Mouse (Mus musculus) embryonic facial prominence, embryonic 11.5 days (tissue): ENCODE measurements around the gene Cdx2. TPM values are rescaled to one million over a fixed set of nuclear protein-coding genes. Genes with fewer than 3 reads are reported as not detected.

Source experiments
- ATAC-seq: fragments of 200-750 bp; cut with Nextera tagmentation; replicated peaks from 2 replicates; pipeline ENCODE4 v1.8.0; 2017; ENCODE audit warnings: low read depth; ENCODE audit not compliant: insufficient number of reproducible peaks, low FRiP score, low TSS enrichment
- DNase-seq: peaks from one replicate; pipeline ENCODE4 v3.0.0-alpha.2; 2015; ENCODE audit warnings: low spot score
- H3K27ac ChIP-seq: fragments of 300-500 bp; sonication (generic); replicated peaks from 2 replicates; pipeline ENCODE4 v1.5.1; 2014; ENCODE audit warnings: mild to moderate bottlenecking, low read depth, low read length, control low read depth
- H3K27me3 ChIP-seq: fragments of 300-500 bp; sonication (generic); 2 replicates; pipeline ENCODE4 v1.6.1; 2014; ENCODE audit warnings: mild to moderate bottlenecking, low read length, moderate library complexity, mixed read lengths; ENCODE audit not compliant: control insufficient read depth, insufficient read depth
- H3K36me3 ChIP-seq: fragments of 300-500 bp; sonication (generic); replicated peaks from 2 replicates; pipeline ENCODE4 v1.6.1; 2014; ENCODE audit warnings: low read depth, mild to moderate bottlenecking, low read length, moderate library complexity, mixed read lengths; ENCODE audit not compliant: control insufficient read depth, insufficient read depth
- H3K4me1 ChIP-seq: fragments of 300-500 bp; sonication (generic); 2 replicates; pipeline ENCODE4 v1.6.1; 2014; ENCODE audit warnings: low read length, mixed read lengths; ENCODE audit not compliant: control insufficient read depth, insufficient read depth
- H3K4me2 ChIP-seq: fragments of 300-500 bp; sonication (generic); 2 replicates; pipeline ENCODE4 v1.6.1; 2014; ENCODE audit warnings: low read depth, mild to moderate bottlenecking, control low read depth, low read length, moderate library complexity
- H3K4me3 ChIP-seq: fragments of 300-500 bp; sonication (generic); 2 replicates; pipeline ENCODE4 v1.5.1; 2014; ENCODE audit warnings: low read depth, low read length, control low read depth
- H3K9ac ChIP-seq: fragments of 300-500 bp; sonication (generic); replicated peaks from 2 replicates; pipeline ENCODE4 v1.6.1; 2014; ENCODE audit warnings: mild to moderate bottlenecking, control low read depth, low read length
- H3K9me3 ChIP-seq: fragments of 300-500 bp; sonication (generic); replicated peaks from 2 replicates; pipeline ENCODE4 v1.6.1; 2016; ENCODE audit warnings: mild to moderate bottlenecking, low read length, inconsistent platforms, mixed read lengths; ENCODE audit not compliant: control insufficient read depth
- WGBS: fragments of 180-500 bp; shearing (Covaris S2); extraction: QIAGEN DNeasy Blood & Tissue Kit; methylation state at CpG from one replicate; pipeline ENCODE4 v1.1.7; 2014; 5-methylcytosine and 5-hydroxymethylcytosine counted together
- polyA plus RNA-seq: library from polyadenylated mRNA; unstranded; fragments of >200 nt; fragmentation: Nextera tagmentation; extraction: Ambion mirVana; gene quantifications from 2 replicates; pipeline ENCODE4 v1.2.1, GENCODE M21; 2014

Gene Cdx2
- polyA plus RNA-seq, 1 experiment from 2014 or later = not detected

DNA sequence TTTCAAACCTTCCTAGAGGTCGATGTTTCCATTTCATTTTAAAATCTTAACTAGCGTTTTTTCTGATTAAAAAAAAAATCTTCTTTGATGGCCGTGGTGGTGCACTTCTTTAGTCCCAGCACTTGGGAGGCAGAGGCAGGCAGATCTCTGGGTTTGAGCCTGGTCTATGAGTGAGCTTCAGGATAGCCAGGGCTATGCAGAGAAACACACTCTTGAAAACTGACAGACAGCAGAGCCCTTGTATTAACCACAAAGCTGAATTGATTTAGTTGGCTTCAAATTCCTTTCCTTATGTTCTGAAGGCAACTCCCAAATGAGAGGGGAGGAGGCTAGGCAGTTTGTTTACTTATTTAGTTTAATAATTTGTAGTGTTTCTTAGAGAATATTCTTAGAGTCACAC lies 31.3 kb downstream of the Cdx2 start:
- Histone ChIP-seq H3K27me3 (peaks cover 79% of the 10 kb centered on the region), H3K9me3 (no peaks in the 10 kb centered on the region), H3K4me3 (no peak overlapping the region), H3K36me3 (no peaks in the 10 kb centered on the region), H3K4me2 (no peak overlapping the region), H3K4me1 (no peaks in the 10 kb centered on the region), H3K9ac (no peak overlapping the region), H3K27ac (no peak overlapping the region)
- ATAC-seq (no peak), DNase-seq (no peak)
- WGBS = 13% methylated on average over 3 of the region's 3 CpGs

DNA sequence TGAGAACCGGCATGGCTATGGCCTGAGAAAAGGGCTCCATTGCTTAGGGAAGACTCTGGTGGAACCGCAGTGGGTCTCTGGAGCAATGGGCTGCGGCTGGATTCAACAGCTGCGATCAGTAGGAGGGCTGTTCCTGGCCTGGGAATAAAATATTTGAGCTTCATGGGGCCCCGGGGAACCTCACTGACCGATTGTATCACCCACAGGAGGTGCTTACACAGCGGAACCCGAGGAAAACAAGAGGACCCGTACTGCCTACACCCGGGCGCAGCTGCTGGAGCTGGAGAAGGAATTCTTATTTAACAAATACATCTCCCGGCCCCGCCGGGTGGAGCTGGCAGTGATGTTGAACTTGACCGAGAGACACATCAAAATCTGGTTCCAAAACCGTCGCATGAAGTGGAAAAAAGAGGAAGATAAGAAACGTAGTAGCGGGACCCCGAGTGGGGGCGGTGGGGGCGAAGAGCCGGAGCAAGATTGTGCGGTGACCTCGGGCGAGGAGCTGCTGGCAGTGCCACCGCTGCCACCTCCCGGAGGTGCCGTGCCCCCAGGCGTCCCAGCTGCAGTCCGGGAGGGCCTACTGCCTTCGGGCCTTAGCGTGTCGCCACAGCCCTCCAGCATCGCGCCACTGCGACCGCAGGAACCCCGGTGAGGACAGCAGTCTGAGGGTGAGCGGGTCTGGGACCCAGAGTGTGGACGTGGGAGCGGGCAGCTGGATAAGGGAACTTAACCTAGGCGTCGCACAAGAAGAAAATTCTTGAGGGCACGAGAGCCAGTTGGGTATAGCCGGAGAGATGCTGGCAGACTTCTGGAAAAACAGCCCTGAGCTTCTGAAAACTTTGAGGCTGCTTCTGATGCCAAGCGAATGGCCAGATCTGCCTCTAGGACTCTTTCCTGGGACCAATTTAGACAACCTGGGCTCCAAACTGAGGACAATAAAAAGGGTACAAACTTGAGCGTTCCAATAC lies 32.6 kb downstream of the Cdx2 start:
- ATAC-seq (no peak), DNase-seq (no peak)
- Histone ChIP-seq H3K36me3 (no peaks in the 10 kb centered on the region), H3K9me3 (no peaks in the 10 kb centered on the region), H3K27ac (no peak overlapping the region), H3K4me1 (no peaks in the 10 kb centered on the region), H3K27me3 (peaks cover 81% of the 10 kb centered on the region), H3K9ac (no peak overlapping the region), H3K4me3 (no peak overlapping the region), H3K4me2 (no peak overlapping the region)
- 1% methylated on average over 47 of the region's 48 CpGs for WGBS

DNA sequence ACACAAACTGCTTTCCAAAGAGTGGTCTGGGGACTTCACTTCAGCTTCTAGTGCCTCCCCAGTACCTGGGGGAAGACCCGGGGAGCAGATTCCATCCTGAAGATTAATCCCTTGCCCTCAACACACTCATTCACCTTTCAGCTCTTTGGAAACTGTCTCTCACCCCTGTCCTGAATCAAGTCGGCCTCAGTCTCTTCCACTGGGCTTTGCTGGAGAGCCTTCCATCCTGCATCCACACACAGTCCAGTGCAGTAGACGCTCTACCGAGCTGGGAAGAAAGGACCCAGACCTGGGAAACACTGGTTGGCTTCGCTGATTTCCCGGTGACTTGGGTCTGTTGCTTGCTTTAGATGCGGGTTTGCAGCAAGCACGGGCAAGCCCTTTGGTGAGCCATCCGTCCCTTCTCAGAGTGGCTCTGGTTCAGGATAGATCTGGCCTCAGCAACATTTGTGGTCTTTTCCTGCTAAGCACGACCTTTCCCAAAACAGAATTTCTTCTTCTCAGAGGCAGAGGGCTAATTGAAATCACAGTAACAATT lies 34.2 kb downstream of the Cdx2 start:
- H3K27me3 ChIP-seq = peaks cover 81% of the 10 kb centered on the region
- H3K27ac ChIP-seq = no peak overlapping the region
- no peaks in the 10 kb centered on the region for H3K36me3 ChIP-seq
- DNase-seq = no peak
- ATAC-seq = no peak
- no peak overlapping the region for H3K4me3 ChIP-seq
- WGBS = 1% methylated on average over 10 of the region's 10 CpGs
- no peaks in the 10 kb centered on the region for H3K4me1 ChIP-seq
- H3K9ac ChIP-seq = no peak overlapping the region
- H3K4me2 ChIP-seq = no peak overlapping the region
- H3K9me3 ChIP-seq = no peaks in the 10 kb centered on the region

DNA sequence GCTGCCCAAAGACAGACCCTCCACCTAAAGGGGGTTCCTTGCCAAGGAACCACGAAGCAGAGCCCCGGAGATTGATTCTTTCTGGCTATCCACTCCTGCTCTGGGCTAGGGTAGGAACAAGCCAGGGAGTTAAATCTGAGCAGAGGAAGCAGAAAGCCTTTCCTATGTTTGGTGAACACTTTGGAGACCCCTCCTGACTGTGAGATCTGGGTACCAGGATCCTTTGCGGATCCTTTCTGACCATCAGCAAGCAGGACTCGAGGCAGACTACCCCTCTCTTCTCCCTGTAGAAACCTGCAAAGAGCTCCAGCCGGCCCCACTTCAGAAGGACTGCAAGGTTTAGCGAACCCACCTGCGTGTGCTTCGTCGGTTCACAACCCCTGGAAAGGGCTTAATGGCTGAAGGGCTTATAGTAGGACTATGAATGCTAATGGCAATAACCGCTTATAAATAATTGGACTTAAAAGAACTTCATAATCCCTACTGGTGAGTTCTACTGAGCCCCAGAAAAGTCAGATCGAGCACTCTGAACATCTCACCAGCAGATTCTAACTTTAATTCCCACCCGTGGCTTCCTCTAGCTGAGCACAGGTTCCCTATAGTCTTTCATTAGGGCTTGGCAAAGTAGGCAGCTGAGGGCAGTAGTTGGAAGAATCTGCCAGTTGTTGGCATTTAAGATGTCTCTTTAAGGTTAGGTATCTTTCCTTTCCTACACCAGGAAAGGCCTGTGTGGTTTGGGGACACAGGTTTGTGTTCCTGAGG lies 34.8 kb downstream of the Cdx2 start:
- DNase-seq (no peak), ATAC-seq (no peak)
- no peaks in the 10 kb centered on the region for H3K4me1 ChIP-seq
- H3K9me3 ChIP-seq = no peaks in the 10 kb centered on the region
- H3K9ac ChIP-seq = no peak overlapping the region
- H3K4me3 ChIP-seq = no peak overlapping the region
- no peak overlapping the region for H3K4me2 ChIP-seq
- H3K27me3 ChIP-seq = peaks cover 80% of the 10 kb centered on the region
- H3K36me3 ChIP-seq = no peaks in the 10 kb centered on the region
- WGBS = 1% methylated on average over 12 of the region's 12 CpGs
- H3K27ac ChIP-seq = no peak overlapping the region

DNA sequence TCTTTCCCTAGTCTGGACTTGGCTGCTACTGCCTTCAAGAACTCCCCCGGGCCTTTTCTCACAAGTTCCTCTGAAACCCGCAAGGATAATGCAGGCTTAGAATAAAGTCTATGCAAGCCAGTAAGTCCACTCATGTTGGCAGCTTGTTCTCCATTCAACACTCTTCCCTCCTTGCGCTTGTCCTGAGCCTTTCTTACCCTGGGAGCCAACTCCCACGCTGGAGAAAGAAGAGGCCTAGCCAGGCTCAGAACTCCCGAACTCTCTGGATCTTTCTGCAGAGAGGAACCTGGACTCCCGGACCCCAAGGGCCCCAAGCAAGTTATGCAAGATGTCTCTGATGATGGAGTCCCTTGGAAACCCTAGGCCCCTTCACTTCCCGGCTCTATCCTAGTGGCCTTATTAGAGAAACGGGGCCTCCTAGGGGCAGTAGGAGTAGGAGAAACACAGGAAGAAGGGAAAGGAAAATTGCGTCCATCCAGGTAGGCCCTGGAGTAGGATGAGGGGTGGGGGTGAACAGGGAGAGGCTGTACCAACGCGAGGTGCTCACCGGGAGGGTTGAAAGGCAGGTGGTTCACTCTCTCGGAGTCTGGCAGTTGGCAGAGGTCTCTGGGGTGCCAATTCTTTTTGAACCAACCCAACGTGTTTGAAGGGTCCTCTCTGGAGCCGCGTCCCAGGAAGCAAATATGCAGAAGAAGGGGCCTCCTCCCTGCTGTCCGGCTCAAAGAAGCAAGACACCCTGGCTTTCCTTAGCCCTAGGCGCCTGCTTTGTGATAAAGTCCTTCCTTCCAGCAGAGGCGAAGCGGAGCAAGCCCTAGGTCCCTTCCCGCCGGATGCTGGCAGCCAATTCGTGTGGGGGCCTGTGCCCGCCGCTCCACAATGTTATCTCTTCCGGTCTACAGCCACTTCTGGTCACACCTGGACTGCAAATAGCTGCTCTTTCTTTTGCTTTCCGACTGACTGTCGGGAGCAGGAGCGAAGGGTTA lies 36.1 kb downstream of the Cdx2 start:
- ATAC-seq = no peak
- H3K4me1 ChIP-seq = no peaks in the 10 kb centered on the region

DNA sequence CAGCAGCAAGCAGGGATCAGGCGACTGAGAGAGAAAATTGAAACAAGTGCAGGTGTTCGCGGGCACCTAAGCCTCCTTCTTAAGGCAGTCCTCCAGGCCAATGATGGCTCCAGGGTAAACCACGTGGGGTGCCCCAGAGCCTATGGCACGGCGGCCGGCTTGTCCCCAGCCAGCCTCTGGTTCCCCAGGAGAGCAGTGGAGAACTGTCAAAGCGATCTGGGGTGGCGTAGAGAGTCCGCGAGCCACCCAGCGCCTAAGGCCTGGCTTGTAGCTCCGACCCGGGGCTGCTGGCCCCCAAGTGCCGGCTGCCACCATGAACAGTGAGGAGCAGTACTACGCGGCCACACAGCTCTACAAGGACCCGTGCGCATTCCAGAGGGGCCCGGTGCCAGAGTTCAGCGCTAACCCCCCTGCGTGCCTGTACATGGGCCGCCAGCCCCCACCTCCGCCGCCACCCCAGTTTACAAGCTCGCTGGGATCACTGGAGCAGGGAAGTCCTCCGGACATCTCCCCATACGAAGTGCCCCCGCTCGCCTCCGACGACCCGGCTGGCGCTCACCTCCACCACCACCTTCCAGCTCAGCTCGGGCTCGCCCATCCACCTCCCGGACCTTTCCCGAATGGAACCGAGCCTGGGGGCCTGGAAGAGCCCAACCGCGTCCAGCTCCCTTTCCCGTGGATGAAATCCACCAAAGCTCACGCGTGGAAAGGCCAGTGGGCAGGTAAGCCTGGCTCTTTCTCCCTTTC lies 37.0 kb downstream of the Cdx2 start, which contains the start of gene Pdx1:
Gene Pdx1, plus strand, starts transcription at position 34 of the 747 bp plus-strand sequence.
- under 1% methylated on average over 44 of the region's 44 CpGs for WGBS
- ATAC-seq (peak; percentile 59; the same call in 1 of the 2 replicates), DNase-seq (no peak)
- H3K27me3 ChIP-seq = peaks cover 80% of the 10 kb centered on the region
- no peak within 1 kb of the TSS for H3K9ac ChIP-seq
- no peak within 1 kb of the TSS for H3K4me2 ChIP-seq
- H3K4me1 ChIP-seq = no peaks in the 10 kb centered on the region
- no peak within 1 kb of the TSS for H3K4me3 ChIP-seq
- H3K9me3 ChIP-seq = no peaks in the 10 kb centered on the region
- H3K27ac ChIP-seq = no peak within 1 kb of the TSS
- H3K36me3 ChIP-seq = no peaks in the 10 kb centered on the region

More for the DNA sequence above, 36.1 kb downstream of the Cdx2 start:
- Histone ChIP-seq H3K9ac (no peak overlapping the region), H3K27ac (no peak overlapping the region), H3K36me3 (no peaks in the 10 kb centered on the region), H3K4me3 (no peak overlapping the region), H3K9me3 (no peaks in the 10 kb centered on the region), H3K4me2 (no peak overlapping the region), H3K27me3 (peaks cover 80% of the 10 kb centered on the region)
- under 1% methylated on average over 29 of the region's 29 CpGs for WGBS
- no peak for DNase-seq

DNA sequence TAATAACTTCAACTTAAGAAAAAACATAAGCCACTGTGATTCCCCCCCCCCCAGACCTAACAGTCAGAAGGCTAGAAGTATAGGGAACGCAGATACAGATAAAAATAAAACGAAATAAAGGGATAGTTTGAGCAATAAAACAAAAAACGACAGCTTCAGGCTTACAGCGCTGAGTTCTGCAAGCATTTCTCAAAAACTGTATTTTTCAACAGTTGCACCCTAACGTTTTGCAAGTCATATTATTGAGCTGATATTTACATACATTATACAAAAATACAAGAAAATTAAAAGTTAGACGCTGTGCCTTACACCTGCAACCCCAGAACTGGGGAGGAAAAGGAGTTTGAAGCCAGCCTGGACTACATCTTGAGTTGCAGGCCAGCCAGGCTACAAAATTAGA lies 37.7 kb downstream of the Cdx2 start:
- Histone ChIP-seq H3K4me3 (no peak overlapping the region), H3K4me1 (no peaks in the 10 kb centered on the region), H3K27me3 (peaks cover 74% of the 10 kb centered on the region), H3K9me3 (no peaks in the 10 kb centered on the region), H3K36me3 (no peaks in the 10 kb centered on the region), H3K9ac (no peak overlapping the region), H3K4me2 (no peak overlapping the region), H3K27ac (no peak overlapping the region)
- WGBS = 4% methylated on average over 6 of the region's 6 CpGs
- no peak for DNase-seq
- no peak for ATAC-seq
